Mouse (Mus musculus): ENCODE results near the gene Lin28b. TPM values are rescaled to one million over a fixed set of nuclear protein-coding genes. Genes with fewer than 3 reads are reported as not detected.
A peak's percentile ranks its signal among the peaks of the same experiment; 100 is the strongest.

The Lin28b gene
- total and polyA plus RNA-seq, 2 experiments from 2014 or later, result 2.2 to 9.0 TPM

- WGBS, result 48% methylated on average over 4 of the region's 4 CpGs
- H3K27ac ChIP-seq (ENCODE audit: low read depth, low read length), result no peak overlapping the region
- peaks cover 33% of the 10 kb centered on the region for H3K27me3 ChIP-seq (ENCODE audit: insufficient read depth, low read length)
- DNase-seq (no peak), ATAC-seq (no peak)
- no peaks in the 10 kb centered on the region for H3K9me3 ChIP-seq (ENCODE audit: low read length)
- H3K36me3 ChIP-seq (ENCODE audit: insufficient read depth), result no peaks in the 10 kb centered on the region
- no peak for TF ChIP-seq CTCF (IDR thresholded peaks at IDR 0.05; ENCODE audit: low read depth)
- H3K4me3 ChIP-seq (ENCODE audit: low read depth, low read length), result no peak overlapping the region
- no peak overlapping the region for H3K9ac ChIP-seq
- H3K4me1 ChIP-seq (ENCODE audit: insufficient read depth), result no peaks in the 10 kb centered on the region
- H3K4me2 ChIP-seq (ENCODE audit: low read depth), result no peak overlapping the region
Measured at GRCm38 (mm10) chr10:45468180-45468915, 17.8 kb downstream of the Lin28b start.

GRCm38 (mm10) chr10:45458637-45459036 is 27.6 kb downstream of the Lin28b start:
- H3K9me3 ChIP-seq (ENCODE audit: low read length), result 0 out of 2 replicates have a peak, but pooled peaks cover 5% of the 10 kb centered on the region
- no peaks in the 10 kb centered on the region for H3K36me3 ChIP-seq (ENCODE audit: insufficient read depth)
- H3K27ac ChIP-seq (ENCODE audit: low read depth, low read length), result no peak overlapping the region
- H3K4me1 ChIP-seq (ENCODE audit: insufficient read depth), result no peaks in the 10 kb centered on the region
- H3K4me3 ChIP-seq (ENCODE audit: low read depth, low read length), result no peak overlapping the region
- H3K4me2 ChIP-seq (ENCODE audit: low read depth), result no peak overlapping the region
- no peaks in the 10 kb centered on the region for H3K27me3 ChIP-seq (ENCODE audit: insufficient read depth, low read length)
- DNase-seq (no peak), ATAC-seq (no peak)
- WGBS, result 50% methylated on average over 2 of the region's 2 CpGs
- no peak overlapping the region for H3K9ac ChIP-seq
- no peak for TF ChIP-seq CTCF (IDR thresholded peaks at IDR 0.05; ENCODE audit: low read depth)

- ATAC-seq, result no peak
- Histone ChIP-seq H3K36me3 (ENCODE audit: insufficient read depth) (no peaks in the 10 kb centered on the region), H3K9ac (no peak overlapping the region), H3K4me3 (ENCODE audit: low read depth, low read length) (no peak overlapping the region), H3K4me2 (ENCODE audit: low read depth) (no peak overlapping the region), H3K9me3 (ENCODE audit: low read length) (0 out of 2 replicates have a peak, but pooled peaks cover 5% of the 10 kb centered on the region), H3K27me3 (ENCODE audit: insufficient read depth, low read length) (no peaks in the 10 kb centered on the region), H3K27ac (ENCODE audit: low read depth, low read length) (no peak overlapping the region), H3K4me1 (ENCODE audit: insufficient read depth) (no peaks in the 10 kb centered on the region)
- TF ChIP-seq CTCF (IDR thresholded peaks at IDR 0.05; ENCODE audit: low read depth), result no peak
- DNase-seq, result no peak
- 16% methylated on average over 2 of the region's 2 CpGs for WGBS
Measured at GRCm38 (mm10) chr10:45458074-45458473, 28.1 kb downstream of the Lin28b start.

GRCm38 (mm10) chr10:45446625-45447024 is 39.6 kb downstream of the Lin28b start:
- DNase-seq, result peak; percentile 3
- no peak overlapping the region for H3K27ac ChIP-seq (ENCODE audit: low read depth, low read length)
- no peaks in the 10 kb centered on the region for H3K4me1 ChIP-seq (ENCODE audit: insufficient read depth)
- ATAC-seq, result no peak
- no peak for TF ChIP-seq CTCF (IDR thresholded peaks at IDR 0.05; ENCODE audit: low read depth)
- peak overlapping the region; percentile 42; the same call in 1 of the 2 replicates for H3K4me2 ChIP-seq (ENCODE audit: low read depth)
- peak overlapping the region; percentile 17; the same call in 1 of the 2 replicates for H3K4me3 ChIP-seq (ENCODE audit: low read depth, low read length)
- no peaks in the 10 kb centered on the region for H3K27me3 ChIP-seq (ENCODE audit: insufficient read depth, low read length)
- peak overlapping the region; percentile 26; the same call in 1 of the 2 replicates for H3K9ac ChIP-seq
- no peaks in the 10 kb centered on the region for H3K9me3 ChIP-seq (ENCODE audit: low read length)
- H3K36me3 ChIP-seq (ENCODE audit: insufficient read depth), result no peaks in the 10 kb centered on the region

GRCm38 (mm10) chr10:45446215-45446614 is 40.0 kb downstream of the Lin28b start:
- peak overlapping the region; percentile 17 for H3K4me3 ChIP-seq (ENCODE audit: low read depth, low read length)
- H3K9me3 ChIP-seq (ENCODE audit: low read length), result no peaks in the 10 kb centered on the region
- H3K4me2 ChIP-seq (ENCODE audit: low read depth), result peak overlapping the region; percentile 42
- H3K4me1 ChIP-seq (ENCODE audit: insufficient read depth), result no peaks in the 10 kb centered on the region
- WGBS, result 3% methylated on average over 8 of the region's 8 CpGs
- peak overlapping the region; percentile 26 for H3K9ac ChIP-seq
- no peak for TF ChIP-seq CTCF (IDR thresholded peaks at IDR 0.05; ENCODE audit: low read depth)
- ATAC-seq (peak; percentile 60), DNase-seq (peak; percentile 47)
- no peaks in the 10 kb centered on the region for H3K27me3 ChIP-seq (ENCODE audit: insufficient read depth, low read length)
- peak overlapping the region; percentile 37; the same call in 1 of the 2 replicates for H3K27ac ChIP-seq (ENCODE audit: low read depth, low read length)
- H3K36me3 ChIP-seq (ENCODE audit: insufficient read depth), result no peaks in the 10 kb centered on the region

GRCm38 (mm10) chr10:45422372-45422771 is 63.8 kb downstream of the Lin28b start:
- H3K4me2 ChIP-seq (ENCODE audit: low read depth), result no peak overlapping the region
- H3K36me3 ChIP-seq (ENCODE audit: insufficient read depth), result no peaks in the 10 kb centered on the region
- no peak overlapping the region for H3K4me3 ChIP-seq (ENCODE audit: low read depth, low read length)
- DNase-seq, result no peak
- H3K4me1 ChIP-seq (ENCODE audit: insufficient read depth), result no peaks in the 10 kb centered on the region
- no peak overlapping the region for H3K27ac ChIP-seq (ENCODE audit: low read depth, low read length)
- WGBS, result 81% methylated on average over 1 of the region's 1 CpGs
- no peak for ATAC-seq
- no peaks in the 10 kb centered on the region for H3K27me3 ChIP-seq (ENCODE audit: insufficient read depth, low read length)
- no peak for TF ChIP-seq CTCF (IDR thresholded peaks at IDR 0.05; ENCODE audit: low read depth)
- H3K9me3 ChIP-seq (ENCODE audit: low read length), result no peaks in the 10 kb centered on the region
- H3K9ac ChIP-seq, result no peak overlapping the region

GRCm38 (mm10) chr10:45412144-45412543 is 74.1 kb downstream of the Lin28b start:
- Histone ChIP-seq H3K9ac (no peak overlapping the region), H3K27ac (ENCODE audit: low read depth, low read length) (no peak overlapping the region), H3K27me3 (ENCODE audit: insufficient read depth, low read length) (no peaks in the 10 kb centered on the region), H3K9me3 (ENCODE audit: low read length) (no peaks in the 10 kb centered on the region), H3K4me2 (ENCODE audit: low read depth) (no peak overlapping the region), H3K4me3 (ENCODE audit: low read depth, low read length) (no peak overlapping the region), H3K4me1 (ENCODE audit: insufficient read depth) (no peaks in the 10 kb centered on the region), H3K36me3 (ENCODE audit: insufficient read depth) (no peaks in the 10 kb centered on the region)
- DNase-seq (no peak), ATAC-seq (no peak)
- no peak for TF ChIP-seq CTCF (IDR thresholded peaks at IDR 0.05; ENCODE audit: low read depth)
- 45% methylated on average over 5 of the region's 5 CpGs for WGBS
